Mouse (Mus musculus) stomach, postnatal 0 days (tissue): ENCODE measurements around the gene Tent4a.

Experiments used
- CTCF ChIP-seq: IDR thresholded peaks from 2 replicates; pipeline ENCODE4 v1.5.1; 2016; ENCODE audit warnings: antibody characterized with exemption, low read depth, mild to moderate bottlenecking, moderate library complexity
- EP300 ChIP-seq: optimal IDR thresholded peaks from 2 replicates; pipeline ENCODE3; 2016; ENCODE audit warnings: antibody characterized with exemption

DNA sequence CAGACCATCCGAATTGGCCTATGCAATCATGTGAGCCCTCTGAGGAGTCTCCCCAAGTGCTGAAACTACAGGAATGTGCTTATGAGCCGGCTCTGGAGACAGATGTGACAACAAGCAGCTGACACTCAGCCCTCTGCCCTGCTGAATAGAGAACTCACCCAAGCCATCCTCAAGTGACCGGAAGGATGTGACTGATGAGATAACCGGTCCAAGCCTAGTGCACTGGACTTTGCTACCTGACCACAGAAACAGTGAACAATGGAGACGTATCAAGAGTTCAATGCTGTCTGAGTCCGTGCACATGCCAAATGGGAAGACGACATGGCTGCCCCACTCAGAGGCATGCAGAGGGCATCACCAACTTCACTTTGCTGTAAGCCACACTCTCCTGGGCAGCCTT, 5.9 kb downstream of the Tent4a start:
- TF ChIP-seq EP300 (no peak), CTCF (no peak)
